Mouse (Mus musculus) adrenal gland, adult 8-10 months (tissue): ENCODE measurements around the gene Dnajc13. TPM values are rescaled to one million over a fixed set of nuclear protein-coding genes. Genes with fewer than 3 reads are reported as not detected.

Experiments
- DNase-seq: peaks from one replicate; pipeline ENCODE4 v3.0.0; 2022
- total RNA-seq, 4 experiments: library from RNA; stranded (reverse); gene quantifications; 2 replicates each; pipeline ENCODE4 v1.2.4; 2022

The Dnajc13 gene
- total RNA-seq, 4 experiments from 2014 or later = 42.1 to 66.1 (median 50.1) TPM

DNA sequence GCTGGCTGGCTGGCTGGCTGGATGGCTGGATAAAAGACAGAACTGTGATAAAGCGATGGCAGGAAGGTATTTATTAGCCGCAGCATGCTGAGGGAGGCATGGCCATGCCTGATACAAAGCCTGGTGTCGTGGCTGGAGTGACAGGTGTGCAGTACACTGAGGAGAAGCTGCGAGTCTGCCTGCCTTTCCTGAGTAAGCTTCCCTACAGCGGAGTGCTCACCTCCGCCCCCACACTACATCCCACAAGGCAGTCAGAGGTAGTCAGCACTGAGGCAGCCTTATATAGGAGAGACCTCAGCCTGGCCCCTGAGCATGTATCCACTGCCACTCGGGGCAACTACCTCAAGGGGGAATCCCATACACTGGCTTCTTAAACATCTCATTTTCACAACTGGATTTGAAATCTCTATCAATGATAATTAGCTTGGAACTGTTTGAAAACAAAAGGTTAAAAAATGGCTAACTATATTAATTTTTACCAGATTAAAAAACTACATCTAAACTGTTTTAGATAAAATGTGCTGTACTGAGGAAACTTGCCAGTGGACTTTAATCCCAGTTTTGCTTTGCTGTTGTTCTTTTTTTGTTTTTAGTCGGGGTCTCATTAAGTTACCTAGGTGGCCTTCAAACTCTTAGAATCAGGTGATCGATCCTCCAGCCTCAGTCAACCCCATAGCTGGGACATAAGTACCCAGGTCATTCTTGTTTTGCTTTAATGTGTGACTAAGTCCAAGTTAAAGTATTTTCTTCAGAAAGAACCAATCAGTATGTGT, 8.1 kb downstream of the Dnajc13 start:
- no peak for DNase-seq

DNA sequence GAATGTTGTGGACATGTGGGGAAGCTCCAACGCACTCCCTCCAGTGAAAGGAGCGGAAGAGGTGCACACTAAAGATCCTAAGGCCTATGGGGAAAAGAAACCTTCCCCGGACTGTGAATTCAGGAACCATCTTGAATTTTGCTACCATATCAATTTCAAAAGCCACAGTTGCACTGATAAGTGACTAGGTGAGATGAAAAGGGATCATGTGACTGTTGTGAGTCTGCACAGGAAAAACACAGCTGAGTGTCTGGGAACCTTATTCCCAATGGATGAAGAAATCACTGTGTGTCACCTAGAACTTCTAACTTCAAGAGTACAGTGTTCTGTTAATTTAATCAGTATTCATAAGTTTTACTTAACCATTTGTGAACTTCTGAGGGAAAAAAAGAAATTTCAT, 10.1 kb downstream of the Dnajc13 start:
- no peak for DNase-seq

DNA sequence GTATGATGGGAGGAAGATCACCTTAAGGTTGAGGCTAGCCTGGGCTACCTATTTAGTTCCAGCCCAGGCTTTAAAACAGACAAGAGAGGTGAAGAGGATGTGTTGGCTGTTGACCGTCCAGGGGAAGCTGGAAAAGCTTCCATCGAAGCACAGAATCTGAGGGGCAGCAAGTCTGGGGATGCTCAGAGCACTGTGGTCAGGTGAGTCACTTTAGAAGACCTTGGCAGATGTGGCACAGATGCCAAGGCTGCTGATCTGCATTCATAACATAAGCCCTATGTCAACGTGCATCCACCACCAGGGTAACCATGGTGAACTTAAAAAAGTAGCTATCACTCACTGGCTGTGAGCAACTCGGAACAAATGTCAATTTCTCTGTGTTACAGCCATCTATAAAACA, 11.0 kb downstream of the Dnajc13 start:
- no peak for DNase-seq

DNA sequence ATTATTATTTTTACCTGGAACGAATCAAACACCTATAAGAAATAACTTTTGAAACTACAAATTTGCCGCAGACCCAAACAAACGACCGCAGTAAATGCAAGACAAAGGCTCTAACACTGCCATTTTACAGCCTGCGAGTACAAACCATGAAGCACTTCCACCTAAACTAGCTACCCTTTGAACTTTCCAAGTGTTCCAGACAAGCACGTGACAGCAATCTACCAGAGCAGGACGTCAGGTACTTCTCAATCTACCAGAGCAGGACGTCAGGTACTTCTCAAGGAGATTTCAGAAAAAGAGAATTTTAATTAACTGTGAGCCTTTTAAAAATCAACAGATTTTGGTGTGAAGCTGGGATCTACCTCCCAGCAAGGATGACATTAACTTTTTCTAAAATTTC, 11.6 kb downstream of the Dnajc13 start:
- no peak for DNase-seq

DNA sequence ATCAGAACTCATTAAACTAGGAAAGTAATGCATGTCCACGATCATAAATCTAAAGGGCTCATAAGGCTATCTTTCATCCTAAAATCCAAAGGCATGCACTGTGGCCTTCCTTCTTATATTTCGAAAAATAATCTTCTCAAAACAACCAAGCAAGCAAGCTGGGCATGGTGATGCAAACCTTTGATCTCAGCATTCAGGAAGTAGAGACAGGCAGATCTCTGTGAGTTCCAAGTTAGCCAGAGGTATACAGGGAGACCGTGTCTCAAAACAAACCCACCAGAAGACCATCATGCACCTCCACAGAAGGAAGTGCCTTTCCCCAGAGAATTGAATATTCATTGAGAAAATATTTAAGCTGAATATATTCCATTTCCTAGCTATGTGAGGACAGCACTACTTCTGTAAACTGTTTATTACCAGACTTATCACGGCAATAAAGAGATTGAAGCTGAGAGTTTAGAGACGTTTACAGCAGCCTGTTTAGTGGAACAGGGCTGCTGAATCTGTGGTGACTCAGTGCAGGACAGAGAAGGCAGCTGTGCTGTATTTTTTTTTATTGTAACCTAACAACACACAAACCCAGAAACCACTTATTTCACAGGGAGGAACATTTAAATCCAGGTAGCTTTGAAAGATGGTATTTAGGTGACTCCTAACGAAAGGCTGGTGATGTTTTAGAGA, 15.3 kb downstream of the Dnajc13 start:
- DNase-seq = no peak

DNA sequence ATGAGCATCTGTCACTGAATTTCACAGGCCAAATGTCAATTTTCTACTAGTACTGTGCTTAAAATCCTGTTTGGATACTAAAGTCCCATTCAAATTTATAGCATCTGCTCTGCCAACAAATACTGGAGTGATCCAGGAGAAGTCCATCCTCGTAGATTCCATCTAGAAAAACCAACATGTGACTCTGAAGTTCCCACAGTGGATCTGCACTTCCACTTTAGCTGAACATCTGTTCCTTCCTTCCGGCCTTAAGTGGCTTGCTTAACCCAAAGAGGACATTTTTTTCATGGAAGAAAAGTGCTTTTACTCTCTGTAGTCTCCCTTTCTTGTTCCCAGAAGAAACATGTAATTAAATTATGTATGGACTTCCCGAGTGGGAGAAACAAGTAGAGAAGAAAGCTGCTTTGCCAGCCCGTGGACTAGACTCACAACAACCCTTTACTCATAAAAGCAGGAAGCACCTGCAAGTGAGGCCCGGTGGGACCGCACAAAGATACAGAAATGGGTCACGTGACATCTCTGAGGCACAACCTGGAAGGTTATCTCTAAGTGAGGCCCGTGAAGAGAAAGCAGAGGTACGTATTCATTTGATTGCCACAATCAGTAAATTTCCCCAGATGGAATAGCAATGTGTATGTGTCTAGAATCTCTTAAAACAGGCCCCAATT, 18.8 kb downstream of the Dnajc13 start:
- DNase-seq = no peak

DNA sequence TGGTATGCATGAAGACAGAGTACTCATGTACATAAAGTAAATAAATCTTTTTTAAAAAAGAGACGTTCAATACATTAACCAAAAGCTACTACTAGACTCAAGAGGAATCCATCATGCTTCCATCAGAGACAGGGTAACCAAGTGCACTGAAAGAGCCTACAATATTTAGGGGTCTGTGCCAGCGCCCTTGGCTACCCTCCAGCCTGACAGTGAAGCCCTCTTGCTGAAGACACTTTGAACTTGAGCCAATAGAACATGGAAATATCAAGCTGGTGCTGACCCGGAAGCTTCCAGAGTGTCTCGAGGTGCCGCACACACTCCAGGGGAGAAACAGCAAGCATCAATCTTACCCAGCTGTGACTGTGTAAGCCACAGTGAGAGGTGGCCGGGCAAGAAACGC, 22.6 kb downstream of the Dnajc13 start:
- DNase-seq = no peak

DNA sequence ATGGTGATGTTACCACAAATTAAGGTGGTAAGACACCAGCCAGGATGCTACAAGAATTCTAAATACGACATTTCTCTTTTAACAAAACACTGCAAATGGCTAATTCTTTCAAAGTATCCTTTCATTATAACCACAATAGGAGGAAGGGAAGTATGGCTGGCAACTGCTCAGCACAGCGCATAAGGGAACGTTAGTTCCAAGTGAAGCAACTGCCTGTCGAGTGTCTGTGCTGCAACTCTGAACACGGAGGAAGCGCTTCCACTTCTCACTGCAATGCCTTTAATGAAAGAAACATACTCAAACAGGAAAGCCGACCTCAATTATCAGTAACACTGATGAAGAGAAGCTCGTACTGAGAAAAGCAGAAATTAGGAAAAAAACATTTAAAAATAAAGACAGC, 23.7 kb downstream of the Dnajc13 start:
- no peak for DNase-seq

DNA sequence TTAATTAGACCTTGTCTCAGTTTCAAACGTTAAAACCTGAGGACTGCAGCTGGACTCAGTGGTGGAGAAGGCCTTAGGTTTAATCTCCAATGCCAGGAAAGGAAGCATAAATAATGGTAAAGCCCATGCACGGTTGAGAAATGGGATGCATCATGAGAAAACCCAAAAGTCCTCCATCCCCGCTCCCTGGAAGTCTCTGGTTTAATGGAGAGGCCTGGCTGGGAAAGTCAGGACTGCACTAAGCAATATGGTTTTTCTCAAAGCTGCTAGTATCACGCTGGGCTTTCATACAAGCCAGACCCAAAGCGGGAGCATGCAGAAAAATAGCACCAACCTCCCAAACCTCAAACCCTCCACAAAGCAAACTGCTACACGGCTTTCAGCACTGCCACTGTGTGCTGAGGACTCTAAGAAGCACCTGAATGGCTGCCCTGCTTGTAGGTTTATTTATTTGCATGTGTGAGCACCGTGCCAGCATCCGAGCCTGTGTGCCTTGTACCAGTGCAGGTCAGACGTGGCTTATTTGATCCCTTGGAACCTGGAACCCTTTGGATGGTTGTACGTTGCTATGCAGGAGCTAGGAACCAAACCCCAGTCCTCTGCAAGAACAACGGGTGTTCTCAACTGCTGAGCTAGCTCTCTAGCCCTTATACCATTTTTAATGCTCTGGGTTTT, 26.3 kb downstream of the Dnajc13 start:
- no peak for DNase-seq

DNA sequence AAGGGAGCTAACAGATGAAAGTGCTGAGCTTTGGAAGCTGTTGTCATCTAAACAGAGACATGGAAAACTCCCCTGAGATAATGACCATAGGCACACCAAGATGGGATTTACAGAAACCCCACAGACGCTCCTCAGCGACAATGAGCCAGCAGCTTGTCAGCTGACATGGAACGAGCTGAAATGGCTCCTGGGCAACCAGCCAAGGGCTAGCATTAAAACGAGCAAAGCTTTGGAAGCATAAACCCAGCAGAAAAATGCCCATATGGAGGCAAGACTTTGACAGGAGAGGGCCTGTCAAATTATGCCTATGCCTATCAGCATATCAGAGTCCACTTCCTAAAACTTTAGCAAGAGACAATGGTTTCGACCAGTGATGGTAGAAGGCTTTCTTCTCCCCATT, 27.0 kb downstream of the Dnajc13 start:
- DNase-seq = no peak

DNA sequence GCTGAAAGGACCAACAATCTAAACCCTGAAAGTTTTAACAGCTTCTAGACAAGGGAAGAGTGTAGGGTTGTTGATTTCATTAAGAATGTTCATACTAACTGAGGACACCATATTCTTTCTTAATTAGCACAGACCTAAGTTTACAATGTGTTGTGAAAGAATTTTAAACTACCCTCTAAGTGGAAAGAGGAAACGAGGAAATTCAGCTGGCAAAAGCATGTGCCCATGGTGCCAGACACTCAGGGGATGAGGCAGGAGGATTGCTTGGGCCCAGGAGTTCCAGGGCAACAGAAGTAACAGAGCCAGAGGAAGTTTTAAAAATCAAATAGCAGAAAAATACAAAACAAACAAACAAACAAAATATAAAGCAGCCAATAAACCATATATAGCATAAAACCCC, 28.9 kb downstream of the Dnajc13 start:
- no peak for DNase-seq

DNA sequence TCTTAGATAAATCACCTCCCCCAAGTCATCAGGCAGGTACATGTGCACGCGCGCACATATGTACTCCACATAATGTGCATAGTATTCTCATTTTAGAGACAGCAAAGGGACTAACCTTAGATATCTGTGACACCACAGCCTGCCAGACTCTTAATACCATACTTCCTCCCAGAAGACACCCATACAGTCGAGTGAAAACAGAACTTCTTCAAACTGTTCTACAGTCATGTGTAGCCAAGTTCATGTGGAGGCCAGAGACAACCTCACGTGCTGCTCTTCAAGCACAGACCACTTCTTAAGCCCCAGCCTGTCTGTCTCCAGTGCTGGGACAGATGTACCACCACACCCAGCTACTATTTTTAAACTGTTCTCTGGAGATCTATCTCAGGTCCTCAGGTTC, 29.7 kb downstream of the Dnajc13 start:
- no peak for DNase-seq

DNA sequence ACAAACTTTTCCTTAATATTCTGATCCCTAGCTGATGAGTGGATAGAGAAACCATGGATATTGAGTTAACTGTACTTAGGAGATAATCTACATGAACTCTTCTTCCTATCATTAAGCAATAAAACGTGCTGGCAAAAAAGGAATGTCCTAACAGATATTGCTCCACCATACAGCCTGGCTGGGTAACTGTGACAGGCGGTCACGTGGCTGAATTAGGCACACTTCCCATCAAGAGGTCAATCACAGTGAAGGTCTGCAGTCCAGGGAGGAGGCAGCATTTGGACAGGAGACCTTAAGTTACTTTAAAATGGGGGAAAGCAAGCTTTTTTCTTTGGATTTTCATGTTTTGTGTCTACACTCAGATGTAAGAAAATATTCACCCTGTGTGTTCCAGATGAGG, 30.7 kb downstream of the Dnajc13 start:
- no peak for DNase-seq

DNA sequence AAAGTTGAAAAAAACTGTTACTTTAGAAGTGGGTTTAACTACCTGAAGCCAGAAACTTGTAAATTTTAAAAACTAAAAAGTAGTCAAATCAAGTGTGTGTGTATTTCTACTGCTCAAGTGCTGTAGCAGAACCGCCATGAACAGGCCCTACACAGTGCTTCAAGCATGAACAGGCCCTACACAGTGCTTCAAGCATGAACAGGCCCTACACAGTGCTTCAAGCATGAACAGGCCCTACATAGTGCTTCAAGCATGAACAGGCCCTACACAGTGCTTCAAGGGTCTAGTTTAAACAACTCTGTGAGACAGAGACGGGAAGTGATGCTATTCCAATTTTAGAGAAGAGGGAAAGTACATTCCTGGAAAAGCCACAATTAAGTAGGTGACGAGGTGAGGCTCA, 51.3 kb downstream of the Dnajc13 start:
- no peak for DNase-seq

DNA sequence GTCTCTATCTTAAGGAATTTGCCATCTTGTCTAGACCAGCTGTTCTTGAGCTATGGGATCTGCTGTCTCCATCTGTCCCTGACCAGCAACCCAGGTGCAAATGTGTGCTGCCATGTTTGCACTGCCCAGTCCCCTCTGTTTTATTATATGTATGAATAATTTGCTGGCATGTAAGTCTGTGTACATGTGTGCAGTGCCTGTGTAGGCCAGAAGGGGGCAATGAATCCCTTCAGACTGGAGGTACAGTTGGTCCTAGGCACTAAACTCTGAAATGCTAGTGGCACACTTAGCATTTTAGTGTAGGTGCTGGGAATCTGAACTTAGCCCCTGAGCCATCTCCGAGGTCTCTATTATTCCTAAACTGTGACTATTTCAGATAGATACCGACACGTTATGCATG, 58.9 kb downstream of the Dnajc13 start:
- DNase-seq = peak; percentile 7

DNA sequence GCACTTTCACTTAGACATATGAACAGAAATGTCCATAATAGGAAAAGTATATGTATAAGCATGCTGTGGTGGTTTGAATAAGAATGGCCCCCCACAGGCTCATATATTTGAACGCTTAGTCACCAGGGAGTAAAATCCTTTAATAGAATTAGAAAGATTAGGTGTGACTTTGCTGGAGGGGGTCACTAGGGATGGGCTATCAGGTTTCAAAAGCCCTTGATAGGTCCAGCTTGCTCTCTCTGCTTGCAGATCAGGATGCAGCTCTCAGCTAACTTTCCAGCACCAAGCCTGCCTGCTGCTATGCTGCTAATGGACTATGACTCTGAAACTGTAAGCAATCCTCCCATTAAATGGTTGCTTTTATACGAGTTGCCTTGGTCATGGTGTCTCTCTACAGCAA, 68.2 kb downstream of the Dnajc13 start:
- no peak for DNase-seq

DNA sequence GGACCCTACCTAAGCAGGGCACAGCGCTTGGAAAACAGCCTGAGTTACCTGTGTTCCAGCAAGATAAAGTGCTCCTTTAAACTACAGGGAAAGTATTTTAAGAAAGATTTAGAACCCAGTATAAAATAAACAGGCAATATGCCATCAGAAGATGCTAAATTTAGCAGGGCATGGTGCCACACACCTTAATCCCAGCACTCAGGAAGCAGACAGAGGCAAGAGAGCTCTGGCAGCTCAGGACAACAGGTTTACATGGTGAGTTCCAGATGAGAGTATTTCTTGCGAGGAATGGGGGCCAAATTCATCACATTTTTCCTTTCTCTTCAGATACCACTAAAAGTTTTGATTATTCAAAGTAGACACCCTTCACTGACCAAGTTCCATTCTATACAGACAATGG, 68.8 kb downstream of the Dnajc13 start:
- no peak for DNase-seq

DNA sequence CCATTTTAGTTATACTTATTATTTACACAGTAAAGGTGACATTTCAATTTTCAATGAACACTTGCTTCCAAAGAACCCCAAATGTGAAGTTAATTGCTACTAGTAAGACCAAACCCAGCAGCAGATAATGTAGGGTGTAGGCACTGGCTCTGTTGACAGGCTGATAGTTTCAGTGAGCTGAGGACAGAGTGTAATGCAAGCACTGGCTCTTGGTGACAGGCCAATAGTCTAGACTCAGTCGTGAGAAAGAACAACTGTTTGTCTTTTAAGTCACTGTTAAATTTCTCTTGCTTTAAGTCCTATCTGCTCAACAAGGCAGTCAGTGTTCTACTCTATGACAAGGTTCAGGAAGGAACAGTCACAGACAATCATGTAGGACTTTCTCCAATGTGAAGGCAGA, 69.4 kb downstream of the Dnajc13 start:
- DNase-seq = no peak

DNA sequence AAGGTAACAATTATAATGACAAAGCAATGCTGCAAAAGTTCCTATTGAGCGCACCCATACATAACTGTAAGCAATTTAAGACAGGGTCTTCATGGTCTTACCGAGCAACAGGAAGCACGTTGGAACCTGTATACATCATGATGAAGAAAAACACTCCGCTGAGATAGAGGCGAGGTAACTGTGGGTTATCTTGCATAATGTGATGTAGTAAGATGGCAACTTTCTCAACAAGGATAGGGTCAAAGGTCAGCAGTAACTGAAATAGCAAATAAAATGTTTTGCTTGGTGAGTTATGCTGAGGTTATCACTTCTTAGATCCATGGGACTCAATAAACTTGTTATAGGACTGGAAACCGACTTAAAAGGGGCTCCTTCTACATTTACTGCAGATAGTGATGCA, 70.2 kb downstream of the Dnajc13 start:
- no peak for DNase-seq

DNA sequence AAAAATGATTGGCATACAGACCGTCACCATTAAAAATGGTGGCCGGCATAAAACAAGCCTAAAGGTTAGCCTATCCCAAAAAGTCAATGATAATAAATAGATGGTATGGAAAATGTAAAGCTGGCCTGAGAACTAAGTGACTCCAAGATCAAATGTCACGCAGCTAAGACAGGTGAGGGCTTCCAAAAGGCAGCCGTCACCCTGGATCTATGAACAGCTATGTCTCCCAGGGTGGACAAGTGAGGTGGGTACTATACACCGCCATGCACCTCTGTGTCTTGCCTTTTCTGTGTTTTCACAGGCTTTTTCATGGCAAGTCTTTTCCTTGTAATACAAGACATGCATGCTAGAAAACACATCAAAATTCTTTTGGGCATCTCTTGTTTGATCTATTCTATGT, 73.1 kb downstream of the Dnajc13 start:
- DNase-seq = no peak

DNA sequence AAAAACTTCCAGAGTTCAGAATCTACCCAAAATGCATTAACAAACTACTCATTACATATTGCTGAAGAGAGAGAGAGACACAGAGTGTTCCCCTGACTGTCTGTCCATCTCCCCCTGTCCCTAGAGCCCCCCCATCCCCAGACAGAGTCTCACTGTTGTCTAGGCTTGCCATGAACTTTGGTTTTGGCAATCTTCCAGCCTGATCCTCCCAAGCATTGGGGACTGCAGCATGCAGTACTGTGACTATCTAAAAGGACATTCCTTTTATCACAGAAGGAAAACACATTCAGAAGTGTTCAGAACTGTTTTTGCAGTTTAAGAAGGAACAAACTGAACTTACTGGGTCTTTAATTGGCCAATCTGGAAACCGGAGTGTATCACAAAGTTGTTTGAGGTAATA, 74.0 kb downstream of the Dnajc13 start:
- DNase-seq = no peak

DNA sequence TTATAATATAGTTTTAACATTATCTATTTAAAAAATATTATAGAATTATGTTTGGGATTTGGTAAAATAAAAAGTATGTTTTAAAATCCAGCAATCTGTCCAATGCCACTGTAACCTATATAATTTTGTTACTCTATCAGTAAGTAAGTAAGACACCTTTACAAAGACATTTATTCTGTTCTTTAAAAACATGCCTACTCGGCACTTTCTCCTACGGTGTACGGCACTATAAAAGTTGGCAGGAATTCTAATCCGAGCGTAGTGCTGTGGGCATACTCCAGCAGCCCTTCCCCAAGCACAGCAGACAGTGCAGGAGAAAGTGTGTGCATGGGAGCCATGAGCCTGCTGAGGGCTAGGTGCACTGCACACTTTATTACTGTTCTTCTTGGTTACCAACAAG, 75.7 kb downstream of the Dnajc13 start:
- DNase-seq = no peak

DNA sequence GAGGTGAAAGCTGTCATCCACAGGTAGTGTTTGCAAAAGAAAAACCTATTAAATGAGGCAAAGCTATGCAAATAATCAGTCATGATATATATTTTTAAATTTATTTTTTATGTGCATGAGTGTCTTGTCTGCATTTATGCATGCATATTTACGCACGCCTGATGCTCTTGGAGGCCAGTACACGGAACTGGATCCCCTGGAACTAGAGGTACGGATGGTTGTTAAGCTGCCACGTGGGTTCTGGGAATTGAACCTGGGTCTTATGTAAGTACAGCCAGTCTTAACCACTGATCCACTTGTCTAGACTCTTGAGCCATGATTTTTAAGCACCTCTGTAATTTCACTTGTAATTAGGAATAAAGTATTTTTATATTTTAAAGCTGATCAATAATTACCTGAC, 79.5 kb downstream of the Dnajc13 start:
- no peak for DNase-seq
